Mouse (Mus musculus) adrenal gland, adult 8-10 months (tissue): ENCODE results near the gene Tmc3. TPM values are rescaled to one million over a fixed set of nuclear protein-coding genes. Genes with fewer than 3 reads are reported as not detected.

Experiments
- DNase-seq: peaks from one replicate; pipeline ENCODE4 v3.0.0; 2022
- total RNA-seq, 4 experiments: library from RNA; stranded (reverse); gene quantifications; 2 replicates each; pipeline ENCODE4 v1.2.4; 2022

Gene Tmc3
- total RNA-seq, 4 experiments from 2014 or later: 0.07 to 0.31 (median 0.14) TPM

DNA sequence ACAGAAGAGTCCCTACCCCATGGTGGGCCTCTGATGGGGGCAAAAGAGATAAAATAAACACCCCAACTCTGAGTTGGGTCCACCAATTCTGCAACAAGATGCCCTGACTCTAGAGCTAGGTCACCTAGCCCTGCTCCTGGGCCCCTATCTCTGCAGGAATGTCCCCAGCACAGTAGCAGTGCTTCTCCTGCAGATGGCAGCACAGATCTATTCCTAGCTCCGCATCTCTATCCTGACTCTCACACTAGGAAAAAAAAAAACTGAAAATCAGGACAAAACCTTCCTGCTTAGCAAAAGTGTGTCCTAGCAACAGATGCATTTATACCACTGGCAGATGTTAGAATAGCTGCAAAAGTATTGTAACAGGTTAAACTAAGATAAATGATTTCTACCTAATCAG, 84.0 kb downstream of the Tmc3 start:
- no peak for DNase-seq

DNA sequence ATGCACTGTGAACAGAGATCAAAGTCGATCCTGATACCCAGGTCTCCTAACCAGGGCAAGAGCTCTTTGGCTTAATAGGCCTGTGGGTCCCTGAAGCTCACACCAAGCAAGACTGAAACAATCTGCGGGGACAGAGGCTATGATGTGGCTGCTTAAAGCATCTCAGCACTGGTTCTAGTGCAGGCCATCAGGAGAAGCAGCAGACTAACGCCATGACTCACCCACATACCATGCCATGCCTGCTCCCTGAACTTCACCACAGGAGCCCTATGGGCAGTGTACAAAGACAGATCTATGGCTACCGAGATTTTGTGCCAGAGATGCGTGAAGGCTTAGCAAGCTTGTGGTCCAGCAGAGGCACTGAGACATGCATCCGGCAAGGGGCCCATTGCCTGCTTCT, 86.8 kb downstream of the Tmc3 start:
- DNase-seq: no peak

Other genes with a start within 250 kb of the Tmc3 start
- gene Stard5, start 47.0 kb downstream of the Tmc3 start, total RNA-seq: 10 to 100 TPM; 19.3 to 53.7 (median 29.3) TPM
- gene Il16, start 160.8 kb downstream of the Tmc3 start, total RNA-seq: 1 to 10 TPM; 4.9 to 9.2 (median 6.5) TPM
- 1 to 10 TPM in 2 of 4 experiments, under 1 TPM in 2; 0.44 to 2.1 (median 1.2) TPM for gene Cfap161, start 210.0 kb downstream of the Tmc3 start, total RNA-seq